Mouse (Mus musculus) adrenal gland, adult 2 months (tissue): ENCODE results near the gene Btbd2. TPM values are rescaled to one million over a fixed set of nuclear protein-coding genes. Genes with fewer than 3 reads are reported as not detected.
"Not testable (repeated sequence)": the region's sequence is repeated elsewhere in the genome, so short reads cannot be mapped to it uniquely, and the experiment has no call there.

Experiments
- DNase-seq: peaks from one replicate; pipeline ENCODE4 v3.0.0; 2021
- polyA plus RNA-seq: library from polyadenylated mRNA; depleted of rRNA; stranded (reverse); fragments of >200 nt; gene quantifications from 2 replicates; pipeline ENCODE4 v1.2.3, GENCODE M21; 2012
- total RNA-seq, 2 experiments: library from RNA; stranded (reverse); gene quantifications; 2 replicates each; pipeline ENCODE4 v1.2.3; 2021

The Btbd2 gene
- total and polyA plus RNA-seq, 3 experiments: 54.1 to 165 (median 73.9) TPM

DNA sequence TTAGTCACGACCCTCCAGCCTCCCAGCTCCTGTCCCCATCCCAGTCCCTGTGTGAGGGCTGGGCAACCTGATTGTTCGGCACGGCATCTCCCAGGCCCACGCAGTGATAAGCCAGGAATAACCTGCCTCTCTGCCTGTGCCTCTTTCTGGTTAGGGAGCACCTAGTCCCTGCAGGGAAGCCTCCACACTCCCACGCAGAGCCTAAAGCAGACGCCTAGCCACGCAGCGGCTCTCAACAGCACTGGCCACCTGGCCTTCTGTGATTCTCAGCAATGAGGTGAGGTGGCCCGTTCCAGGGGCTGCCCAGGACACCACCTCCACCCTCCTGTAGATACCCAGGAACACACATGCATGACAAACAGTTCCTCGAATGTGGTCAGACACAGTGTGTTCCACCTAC is 6.5 kb downstream of the Btbd2 start:
- DNase-seq: no peak

DNA sequence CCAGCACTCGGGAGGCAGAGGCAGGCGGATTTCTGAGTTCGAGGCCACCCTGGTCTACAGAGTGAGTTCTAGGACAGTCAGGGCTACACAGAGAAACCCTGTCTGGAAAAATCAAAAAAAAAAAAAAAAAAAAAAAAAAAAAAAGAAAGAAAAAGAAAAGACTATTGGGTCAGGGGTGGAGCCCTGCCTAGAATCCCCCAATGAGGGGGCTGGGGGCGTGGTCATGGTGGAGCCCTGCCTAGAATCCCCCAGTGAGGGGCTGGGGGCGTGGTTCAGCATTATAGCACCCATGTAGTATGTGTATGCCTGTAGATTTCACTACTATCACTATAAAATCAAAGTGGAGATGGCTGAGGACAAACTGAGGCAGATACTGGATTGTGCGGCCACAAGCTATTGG is 7.0 kb downstream of the Btbd2 start:
- not testable (repeated sequence) for DNase-seq

DNA sequence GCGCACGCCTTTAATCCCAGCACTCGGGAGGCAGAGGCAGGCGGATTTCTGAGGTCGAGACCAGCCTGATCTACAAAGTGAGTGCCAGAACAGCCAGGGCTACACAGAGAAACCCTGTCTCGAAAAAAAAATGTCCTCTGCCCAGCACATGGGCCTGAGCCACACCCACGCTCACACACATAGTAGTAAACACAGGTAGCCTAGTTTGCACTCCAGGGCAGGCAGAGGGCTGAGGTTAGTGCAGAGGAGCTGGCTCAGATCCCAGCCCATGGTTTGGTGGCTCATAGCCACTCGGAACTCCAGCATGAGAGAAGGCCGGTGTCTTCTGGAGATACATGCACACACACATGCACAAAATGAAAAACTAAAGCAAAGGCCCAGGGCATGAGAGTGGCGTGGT is 9.9 kb downstream of the Btbd2 start:
- DNase-seq: no peak

DNA sequence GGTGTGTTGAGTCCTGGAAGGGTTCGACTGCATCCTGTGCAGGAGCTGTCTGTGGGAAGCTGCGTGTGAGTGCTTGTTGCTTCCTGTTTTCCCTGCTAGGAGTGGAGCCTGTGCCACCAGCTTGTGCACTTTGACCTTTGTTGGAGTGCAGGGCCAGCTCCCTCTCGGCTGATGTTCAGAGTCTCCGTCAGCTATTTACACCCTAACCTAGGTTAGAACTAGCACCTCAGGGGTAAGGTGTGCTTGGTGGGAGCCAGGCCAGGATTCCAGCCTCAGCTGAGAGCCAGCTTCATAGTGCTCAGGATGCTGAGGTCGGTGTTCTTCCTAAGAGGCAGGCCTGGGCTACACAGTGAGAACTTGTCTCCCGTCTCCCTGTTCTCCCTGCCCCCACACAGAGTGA is 21.5 kb downstream of the Btbd2 start:
- DNase-seq: no peak

DNA sequence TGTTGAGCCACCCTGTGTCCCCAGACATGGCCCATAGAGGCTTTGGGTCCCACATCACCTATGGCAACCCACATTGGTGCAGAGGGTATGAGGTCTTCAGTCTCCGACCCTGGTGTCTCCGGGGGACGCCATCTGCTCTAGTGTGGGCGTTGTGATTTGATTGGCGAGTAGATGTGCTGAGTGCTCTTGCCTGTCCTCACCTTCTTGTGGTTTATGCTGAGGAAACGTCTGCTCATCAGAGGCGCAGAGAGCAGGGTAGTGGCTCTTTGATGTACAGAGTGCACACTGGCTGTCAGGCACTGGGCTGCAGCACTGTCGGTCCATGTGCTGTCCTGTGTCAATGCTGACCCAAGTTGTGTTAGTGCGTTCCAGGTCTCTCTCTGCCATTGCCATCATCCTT is 27.9 kb downstream of the Btbd2 start:
- no peak for DNase-seq

DNA sequence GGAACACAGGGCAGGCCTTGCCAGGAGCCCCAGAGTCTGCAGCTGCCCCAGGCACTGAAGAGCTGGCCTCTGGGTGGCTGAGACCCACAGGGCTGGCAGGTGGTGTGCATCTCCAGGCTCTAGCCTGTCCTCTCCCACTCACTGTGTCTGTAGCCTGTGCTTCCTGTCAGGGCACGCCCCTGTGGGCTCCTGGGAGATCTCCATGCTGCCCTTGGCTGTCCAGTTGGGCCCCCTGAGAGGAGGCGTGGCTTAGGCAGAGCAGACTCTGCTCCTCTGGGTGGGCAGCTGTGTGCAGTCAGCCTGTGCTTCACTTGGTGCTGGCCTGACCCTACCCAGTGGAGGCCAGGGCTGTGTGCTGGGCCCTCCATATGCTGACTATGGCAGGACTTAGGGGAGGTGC is 29.2 kb downstream of the Btbd2 start:
- DNase-seq: no peak

DNA sequence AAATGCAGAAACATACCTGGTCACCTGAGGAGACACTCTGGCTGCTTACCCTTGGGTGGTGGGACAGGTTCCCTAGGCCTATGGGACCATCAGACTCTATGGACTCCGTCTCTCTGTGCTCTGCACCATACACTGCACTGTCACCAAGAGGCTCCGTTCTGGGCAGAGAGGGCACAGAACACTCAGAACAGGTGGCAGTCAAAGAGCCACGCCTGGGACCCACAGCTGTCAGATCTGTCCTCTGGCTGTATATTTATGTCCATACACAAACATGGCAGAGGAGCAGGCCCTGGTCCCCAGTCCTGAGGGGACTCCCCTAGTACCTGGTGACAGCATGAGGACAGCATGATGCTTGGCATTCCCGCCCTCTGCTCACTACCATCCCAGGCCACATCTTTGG is 31.1 kb downstream of the Btbd2 start:
- no peak for DNase-seq

DNA sequence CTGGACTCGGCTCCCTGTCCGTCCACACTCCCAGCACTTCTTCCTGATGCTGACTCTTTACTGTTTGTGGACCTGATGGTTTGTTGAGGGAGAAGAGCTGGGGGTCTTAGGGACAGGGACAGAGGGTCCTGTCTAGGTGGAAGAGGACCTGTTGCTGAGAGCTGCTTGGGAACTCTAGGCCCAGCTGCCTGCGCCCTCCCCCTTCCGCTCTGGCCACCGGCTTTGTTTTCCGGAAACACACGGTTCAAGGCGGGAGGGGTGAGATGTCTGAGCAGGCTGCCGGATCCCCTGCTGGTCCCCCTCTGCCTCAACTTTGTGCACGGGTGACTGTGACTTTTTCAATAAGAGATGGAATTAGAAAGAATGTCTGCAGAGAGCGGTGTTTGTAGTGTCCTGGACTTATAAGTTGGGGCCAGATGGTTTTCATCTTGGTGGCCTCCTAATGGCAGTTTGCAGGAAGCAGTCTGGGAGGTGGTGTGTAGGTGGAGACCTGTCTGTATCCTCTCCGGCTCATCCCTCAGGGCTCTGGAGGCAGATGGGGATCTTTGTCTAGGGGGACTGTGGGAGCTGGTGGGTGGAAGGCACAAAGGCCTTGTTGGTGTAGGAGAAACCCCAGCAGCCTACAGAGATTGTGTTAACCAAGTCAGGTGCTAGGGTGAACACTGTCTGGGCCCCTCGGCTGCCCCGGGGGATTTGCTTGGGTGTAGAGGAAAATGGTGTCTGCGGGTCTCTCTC is 33.2 kb downstream of the Btbd2 start:
- peak; percentile 76 for DNase-seq

DNA sequence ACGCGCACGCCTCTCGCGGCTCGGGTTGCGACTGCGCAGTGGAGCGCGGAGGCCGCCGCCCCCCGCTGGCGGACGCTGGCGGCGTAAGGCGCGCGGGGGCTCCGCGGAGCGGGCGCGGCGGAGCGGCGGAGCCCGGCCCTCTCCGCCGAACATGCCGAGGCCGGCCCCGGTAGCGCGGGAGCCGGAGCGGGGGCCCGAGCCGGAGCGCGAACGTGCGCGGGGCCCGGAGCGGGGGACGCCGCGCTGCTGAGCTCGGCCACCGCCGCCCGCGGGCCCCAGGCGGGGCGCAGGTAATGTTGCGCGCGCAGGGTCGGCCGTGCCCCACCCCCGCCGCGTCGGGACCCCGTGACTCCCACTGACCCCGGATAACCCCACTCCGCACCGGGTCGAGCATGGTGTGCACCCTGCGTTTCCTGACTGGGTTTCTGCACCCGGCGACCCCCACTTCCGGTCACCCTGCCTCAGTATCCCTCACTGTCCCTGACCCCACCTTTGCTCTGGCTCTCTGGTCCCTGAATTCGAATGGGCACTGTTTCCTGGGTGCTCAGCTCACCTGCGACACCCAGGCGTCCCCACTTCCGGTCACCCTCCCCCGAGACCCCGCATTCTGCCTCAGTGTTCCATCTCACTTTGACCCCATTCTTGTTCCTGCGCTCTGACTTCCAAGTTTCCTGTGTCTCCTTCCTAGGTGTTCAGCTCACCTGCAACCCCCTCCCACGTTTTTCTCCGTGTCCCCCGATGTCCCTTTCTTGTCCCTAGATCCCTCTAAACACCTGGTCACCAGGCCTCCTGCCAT is 34.0 kb downstream of the Btbd2 start, which contains the start of gene Csnk1g2:
Gene Csnk1g2 (plus strand): TSS at position 178 of the 796 bp plus-strand sequence.
- no peak for DNase-seq

DNA sequence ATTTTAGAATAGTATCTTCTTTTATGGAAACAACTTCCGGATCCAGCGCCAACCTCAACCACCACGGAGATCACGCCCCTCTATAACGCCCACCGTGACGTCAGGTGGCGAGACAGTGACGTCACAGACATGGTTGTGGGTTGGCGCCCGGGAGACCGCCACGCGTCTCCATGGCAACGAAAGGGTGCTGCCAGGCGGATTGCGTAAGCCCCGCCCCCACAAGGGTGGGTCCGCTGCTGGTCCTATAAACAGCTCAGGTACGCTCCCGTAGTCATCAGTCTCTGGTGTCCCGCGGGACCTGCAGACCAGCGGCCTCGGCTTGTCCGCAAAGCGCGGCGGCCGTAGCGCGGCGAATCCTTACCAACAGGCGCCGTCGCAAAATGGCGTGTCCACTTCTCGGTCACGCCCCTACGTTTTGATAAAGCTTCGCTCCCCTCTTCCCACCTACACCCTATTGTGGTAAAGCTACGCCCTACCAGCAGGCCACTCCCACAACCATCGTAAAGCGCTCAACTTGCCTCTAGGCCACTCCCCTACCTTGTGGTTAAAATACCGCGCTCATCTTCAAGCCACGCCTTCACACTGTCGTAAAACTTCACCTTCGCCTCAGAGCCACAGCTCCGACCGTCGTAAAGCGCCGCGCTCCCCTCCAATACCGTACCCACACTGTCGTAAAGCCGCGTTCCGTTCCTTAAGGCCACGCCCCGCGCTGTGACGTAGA is 34.8 kb downstream of the Btbd2 start:
- DNase-seq: peak; percentile 99

DNA sequence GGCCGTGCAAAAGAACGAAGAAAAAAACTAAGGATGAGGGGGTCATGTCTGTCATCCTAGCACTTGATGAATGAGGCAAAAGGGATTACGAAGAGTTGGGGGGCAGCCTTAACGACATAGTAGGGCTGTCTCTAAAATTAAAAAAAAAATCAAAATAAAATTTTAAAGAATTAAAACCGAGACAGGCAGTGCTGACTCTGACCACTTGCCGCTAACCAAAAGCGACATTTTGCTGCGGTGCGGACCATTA is 35.3 kb downstream of the Btbd2 start:
- no peak for DNase-seq

DNA sequence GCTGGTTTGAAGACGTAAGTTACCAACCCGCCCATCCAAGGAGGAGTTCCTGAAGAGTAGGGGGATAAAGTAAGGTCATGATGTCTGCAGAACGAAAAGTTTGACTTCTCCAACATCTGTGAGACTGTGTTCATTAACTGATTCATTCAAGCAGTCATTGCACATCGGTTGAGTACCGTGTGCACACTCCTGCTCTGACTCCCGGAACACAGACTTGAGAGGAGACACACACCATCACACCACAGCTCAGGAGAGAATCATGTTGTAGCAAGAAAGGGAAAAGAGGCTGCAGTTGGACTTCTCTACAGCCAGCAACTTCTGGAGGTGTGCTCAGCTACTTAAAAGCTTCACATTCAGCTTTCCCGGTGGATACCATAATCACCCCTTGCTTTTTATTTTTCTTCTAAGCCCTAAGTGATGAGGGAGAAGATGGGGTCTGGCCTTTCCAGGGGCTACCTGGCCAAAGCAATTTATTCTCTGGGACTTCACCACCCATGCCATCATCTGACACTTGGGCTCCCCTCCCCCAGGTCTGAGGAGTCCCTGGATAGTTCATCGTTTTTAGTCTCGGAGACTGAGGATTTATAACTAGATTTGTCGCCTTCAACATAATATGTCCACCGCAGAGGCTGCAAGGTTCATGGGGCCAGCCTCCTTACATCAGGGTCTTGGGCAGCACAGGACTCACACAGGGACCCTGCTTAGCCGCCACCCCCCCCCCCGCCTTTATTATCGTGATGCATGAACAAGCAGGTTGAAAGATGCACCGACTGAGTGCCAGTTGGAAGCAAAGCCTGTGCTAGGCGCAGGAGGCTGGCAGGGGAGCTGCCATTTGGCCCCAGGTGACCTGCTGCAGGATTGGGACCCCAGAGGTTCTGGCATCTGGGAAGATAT is 35.8 kb downstream of the Btbd2 start:
- no peak for DNase-seq

DNA sequence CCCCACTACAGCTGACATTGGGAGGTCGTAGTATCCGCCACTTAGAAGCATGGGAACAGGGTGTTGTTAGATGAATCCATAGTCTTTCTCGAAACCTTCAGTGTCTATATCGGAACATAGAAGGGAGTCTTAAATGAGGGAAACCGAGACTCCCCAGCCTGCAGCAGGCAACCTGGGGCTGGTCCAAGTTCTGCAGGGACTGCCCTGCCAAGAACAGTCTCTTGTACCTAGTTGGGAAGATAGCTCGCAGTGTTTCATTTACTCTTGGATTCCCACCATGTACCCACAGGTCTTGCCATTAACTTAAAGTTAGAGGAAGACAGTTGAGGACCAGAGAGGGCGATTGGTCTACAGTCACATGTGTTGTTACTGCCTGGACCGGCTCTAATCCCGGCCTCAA is 36.5 kb downstream of the Btbd2 start:
- DNase-seq: no peak

DNA sequence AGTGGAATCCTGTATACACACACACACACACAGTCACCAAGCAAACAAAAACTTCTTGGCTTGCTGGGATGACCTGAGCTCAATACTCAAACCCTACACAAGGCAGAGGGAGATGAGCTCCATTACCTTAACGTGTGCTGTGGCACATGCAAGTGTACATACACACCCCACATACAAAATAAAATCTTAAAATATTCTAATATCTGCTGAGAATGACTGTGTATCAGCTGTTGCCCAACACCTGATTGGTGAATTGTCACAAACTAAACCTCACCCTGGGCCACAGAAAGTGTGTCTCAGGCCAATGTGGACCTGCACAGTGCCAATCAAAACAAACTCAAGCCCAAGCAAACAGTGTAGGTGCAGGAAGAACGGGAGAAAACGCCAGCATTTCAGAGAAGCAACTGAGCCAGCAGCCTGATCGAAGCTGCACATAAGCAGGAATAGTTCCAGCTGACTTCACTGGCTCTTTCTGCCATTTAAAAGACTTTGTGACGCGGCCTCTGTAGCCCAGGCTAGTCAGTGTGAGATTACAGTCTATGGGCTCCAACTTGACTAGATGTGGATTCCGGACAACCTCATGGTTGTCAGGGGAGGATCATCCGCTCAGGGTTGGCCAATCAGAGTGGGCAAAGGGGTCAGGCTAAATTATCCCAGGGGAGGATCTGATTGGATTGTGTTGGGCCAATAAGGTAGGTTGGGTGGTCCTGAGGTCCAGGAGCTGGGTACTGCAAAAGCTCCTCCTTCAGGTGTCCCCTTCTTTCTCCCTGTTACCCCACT is 37.2 kb downstream of the Btbd2 start:
- no peak for DNase-seq

DNA sequence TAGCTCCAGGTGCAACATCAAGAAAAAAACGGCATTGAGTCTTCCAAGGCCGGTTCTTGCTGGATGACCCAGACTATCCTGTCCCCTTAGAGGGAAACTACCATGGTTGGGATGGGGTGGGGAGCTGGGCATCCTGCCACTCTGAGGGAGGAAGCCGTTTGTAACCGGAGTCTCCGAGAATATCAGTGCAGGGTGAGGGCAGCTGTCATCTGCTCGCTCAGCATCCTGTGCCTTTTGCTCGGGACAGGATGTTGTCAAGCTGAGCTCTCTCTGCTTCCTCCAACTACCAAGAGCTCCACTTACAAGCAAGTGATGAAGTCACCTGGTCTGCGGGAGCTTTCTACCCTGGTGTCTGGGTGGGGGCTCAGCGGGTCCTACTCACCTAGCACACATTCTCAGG is 38.7 kb downstream of the Btbd2 start:
- peak; percentile 69 for DNase-seq

DNA sequence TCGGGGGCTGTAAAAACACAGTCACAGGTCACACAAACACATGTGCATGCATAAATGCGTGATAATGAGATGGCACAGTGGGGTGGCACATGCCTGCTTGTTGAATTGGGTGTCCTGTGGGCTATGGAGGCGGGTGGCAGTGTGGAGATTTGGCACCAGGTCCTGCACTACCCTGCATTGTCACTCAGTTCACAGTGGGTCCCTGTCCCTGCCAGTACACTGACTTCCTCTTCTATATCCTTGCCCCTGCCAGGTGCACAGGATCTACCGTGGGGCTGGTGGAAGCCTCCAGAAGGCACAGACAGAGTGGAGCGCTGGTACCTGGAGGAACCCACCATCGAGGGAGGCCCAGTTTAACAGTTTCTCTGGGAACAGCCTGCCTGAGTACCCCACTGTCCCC is 42.5 kb downstream of the Btbd2 start:
- DNase-seq: no peak

DNA sequence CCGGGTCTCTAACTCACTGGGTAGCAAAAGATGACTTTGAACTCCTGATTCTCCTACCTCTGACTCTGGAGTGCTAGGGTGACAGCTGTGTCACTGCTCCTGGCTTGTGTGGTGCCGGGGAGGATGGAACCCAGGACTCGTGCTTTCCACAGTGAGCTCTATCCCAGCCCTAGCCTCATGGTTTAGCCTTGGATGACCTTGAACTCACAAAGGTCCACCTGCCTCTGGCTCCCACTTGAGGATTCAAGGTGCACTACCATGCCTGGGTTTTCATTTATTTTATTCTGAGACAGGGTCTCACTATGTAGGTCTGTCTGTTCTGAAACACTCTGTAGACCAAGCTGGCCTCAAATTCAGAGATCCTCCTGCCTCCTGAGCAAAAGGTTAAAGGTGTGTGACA is 43.0 kb downstream of the Btbd2 start:
- DNase-seq: no peak

DNA sequence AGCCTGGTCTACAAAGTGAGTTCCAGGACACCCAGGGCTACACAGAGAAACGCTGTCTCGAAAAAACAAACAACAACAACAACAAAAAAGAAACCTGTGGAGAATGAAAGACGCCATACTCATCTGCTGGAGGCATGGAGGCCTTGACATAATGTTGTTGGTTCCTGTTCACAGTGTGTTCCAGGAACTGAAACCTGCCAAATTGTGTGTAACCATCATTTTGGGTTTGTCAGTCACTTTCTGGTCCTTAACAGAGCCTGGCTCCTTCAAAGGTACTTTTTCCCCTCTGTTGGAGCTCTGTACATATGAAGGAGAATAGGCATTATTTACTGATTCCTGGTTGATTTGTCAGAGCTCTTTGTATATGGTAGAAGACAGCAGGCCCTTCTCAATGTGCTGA is 45.0 kb downstream of the Btbd2 start:
- DNase-seq: no peak

DNA sequence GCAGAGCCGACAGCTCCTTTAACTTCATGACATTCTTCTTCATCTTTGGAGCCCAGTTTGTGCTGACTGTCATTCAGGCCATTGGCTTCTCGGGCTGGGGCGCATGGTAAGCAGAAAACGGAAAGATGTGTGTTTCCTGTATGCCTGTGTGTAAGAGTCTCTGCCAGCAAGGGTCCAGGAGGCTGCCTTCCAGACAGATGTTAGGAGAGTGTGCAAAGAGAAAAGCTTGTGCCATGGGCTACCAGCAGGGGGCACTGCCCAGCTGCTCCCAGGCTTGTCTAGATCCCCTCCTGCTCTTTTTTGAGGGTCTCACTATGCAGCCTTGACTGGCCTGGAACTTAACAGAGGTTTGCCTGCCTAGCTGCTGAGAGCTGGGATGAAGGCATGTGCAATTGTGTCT is 45.8 kb downstream of the Btbd2 start:
- DNase-seq: peak; percentile 45

DNA sequence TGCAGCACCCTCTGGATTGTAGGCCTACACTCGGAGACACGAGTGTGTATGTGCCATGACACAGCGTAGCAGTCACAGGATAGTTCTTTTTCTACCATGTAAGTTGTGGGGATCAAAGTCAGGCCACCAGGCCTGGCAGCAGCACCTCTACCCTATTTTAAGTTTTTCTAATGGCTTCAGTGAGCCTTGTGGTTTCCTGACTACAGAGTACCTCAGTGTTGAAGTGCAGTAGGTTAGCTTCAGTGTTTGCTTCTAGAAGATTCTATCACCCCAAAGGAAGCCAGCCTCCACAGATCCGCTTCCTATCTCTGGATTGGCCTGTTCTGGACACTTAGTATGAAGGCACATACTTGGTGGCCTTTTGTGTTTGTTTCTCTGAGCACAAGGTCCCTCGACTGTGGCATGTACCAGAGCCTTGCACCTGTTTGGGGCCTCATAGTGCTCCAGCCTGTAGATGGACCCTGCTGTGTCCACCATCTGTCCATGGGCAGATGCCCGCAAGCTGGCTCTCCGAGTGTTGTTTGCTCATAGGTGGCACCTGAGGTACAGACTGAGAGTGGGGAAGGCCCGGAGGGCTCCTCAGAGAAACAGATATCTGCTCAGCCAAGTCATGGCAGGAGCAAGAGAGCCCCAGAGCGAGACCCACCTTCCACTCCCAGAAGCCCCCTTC is 46.6 kb downstream of the Btbd2 start:
- DNase-seq: no peak
